Mouse (Mus musculus) retina, postnatal 7 days (tissue): ENCODE results near the gene Gm26661.

Experiments
- DNase-seq: peaks from one replicate; pipeline ENCODE4 v3.0.0-alpha.2; 2012; ENCODE audit warnings: low read depth, low spot score

Gene Gm26661

DNA sequence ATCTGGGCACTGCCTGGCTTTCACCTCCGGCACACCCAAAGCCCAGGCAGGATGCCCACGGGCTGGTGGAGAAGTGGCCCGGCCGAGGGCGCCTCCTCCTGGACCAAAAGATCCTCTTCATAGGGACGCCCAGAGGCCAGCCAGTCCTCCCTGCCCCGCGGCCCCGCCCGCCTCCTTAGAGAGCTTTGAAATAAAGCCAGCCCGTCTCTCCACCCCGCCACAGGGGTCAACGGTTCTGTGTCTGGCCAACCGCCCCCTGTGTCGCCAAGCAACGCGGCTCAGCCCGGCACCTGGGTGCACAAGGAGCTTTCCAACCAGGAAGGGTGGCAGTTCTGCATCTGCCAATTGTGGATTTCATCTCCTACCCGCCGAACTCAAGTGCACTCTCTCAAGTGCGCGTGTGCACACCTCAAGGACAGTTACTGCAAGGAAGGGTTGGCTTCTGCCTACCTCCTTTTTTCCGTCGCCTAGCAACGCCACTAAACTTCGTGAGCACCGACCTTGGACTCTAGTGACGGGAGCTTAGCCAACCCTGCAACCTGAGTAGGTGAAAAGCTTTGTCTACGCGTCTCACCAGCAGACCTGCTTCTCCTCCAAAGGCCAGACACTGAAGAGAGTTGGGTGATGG is at the start of gene Gm26661:
Gene Gm26661 (plus strand): TSS at position 56 of the 628 bp plus-strand sequence.
- DNase-seq: peak; percentile 33

DNA sequence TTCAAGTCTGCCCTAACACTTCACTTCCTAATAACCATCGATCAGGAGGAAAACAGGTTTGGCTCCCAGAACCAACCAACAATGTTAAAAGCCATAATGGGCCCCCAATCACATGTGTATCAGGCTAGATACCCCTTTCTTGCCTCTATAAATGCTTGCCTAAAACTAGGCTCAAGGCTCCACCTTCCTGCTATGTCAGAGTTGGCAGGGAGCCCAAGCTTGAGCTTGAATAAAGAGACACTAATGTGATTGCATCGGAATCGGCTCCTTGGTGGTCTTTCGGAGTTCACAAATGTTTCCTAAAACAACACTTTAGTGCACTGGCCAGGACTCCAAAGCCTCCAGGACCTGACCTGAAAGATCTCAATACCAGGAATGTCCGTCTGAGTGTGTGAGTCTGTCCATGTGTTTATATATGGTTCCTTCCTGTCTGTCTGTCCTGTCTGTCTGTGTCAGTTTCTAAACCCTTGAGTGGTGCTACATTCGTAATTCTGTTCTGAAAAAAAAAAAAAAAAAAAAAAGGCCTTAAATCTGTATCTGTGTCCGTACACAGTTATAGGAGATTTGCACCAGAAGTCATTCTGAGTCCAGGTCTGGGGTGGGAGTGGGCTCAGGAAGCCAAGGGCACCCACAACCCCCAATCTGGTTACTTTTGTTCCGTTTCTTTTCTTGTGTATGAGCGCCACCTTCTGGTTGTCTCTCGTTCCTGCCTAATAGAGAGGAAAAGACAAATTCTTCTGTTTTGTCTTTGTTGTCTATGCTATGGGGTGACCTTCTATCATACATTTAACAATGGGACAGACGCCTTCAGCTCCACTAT is 42.2 kb upstream of the Gm26661 start:
- DNase-seq: peak; percentile 60

DNA sequence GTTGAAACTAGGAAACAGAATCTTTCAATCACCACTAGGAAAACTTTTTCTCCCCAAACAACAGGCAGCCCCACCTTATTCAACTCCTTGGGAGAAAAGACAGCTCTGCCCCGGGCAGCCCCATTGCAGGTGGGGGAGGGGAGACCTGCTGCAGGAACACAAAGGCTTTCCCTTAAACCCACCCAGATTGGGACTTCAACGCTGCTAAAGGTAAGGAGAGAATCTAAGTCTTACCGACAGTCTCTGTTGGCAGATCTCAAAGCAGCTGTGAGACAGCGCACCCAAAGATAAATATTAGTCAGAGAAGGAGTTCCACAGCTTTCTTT is 41.7 kb upstream of the Gm26661 start:
- DNase-seq: no peak

DNA sequence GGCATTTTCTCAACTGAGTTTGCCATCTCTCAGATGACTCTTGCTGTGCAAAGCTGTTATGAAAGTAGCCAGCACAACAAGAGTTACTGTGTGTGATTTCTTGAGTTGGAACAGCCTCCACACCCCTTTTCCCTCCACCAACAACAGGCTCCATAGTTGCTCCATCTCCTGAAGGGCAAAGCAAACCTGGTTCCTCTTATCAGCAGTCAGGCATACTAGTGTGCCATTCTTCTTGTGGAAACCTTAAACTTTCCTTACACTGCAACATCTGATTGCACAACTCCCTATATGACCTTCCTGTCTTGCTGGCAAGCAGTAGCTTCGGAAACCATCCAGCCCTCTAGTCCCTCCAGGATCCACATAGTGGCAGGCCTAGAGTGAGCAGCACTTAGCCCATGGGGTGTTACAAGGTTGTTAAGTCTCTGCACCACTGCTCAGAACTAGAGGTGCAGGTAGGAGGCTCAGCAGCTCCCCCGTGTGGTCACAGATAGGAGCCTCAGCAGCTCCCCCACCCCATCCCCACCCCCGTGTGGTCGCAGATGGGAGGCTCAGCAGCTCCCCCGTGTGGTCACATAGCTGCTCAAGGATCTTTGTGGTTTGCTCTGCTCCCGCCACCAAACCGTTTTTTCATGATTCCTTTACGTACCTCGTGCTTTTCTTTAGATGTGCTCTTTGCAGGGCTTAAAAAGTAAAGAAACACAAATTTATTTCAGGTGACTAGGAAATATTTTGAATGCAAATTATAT is 25.6 kb upstream of the Gm26661 start:
- DNase-seq: peak; percentile 79

DNA sequence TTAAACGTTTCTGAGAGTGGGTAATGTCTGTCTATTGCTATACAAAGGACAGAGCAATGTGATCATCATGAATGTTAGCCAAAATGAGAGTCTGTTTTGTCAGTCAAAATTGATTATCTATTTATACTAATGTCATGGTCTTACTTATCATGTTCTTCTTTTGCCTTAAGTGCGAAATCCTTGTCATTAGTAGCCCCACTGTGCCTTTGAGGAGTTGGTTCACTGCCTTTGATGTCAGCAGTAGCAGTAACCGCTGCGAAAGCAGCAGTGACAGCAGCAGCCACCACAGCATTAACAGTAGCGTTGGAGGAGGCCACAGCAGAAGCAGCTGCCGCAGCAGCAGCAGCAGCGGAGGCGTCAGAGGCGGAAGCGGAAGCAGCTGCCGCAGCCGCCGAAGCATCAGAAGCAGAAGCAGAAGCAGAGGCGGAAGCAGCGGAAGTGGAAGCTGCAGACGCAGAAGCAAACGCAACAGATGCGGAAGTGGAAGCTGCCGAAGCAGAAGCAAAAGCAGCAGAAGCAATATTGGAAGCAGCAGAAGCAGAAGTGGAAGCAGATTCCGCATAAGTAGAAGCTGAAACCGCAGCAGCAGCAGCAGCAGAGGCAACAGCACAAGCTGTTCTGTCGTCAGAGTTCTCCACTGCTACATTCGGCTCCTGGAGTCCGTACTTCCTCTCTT is 17.5 kb upstream of the Gm26661 start:
- DNase-seq: peak; percentile 27

DNA sequence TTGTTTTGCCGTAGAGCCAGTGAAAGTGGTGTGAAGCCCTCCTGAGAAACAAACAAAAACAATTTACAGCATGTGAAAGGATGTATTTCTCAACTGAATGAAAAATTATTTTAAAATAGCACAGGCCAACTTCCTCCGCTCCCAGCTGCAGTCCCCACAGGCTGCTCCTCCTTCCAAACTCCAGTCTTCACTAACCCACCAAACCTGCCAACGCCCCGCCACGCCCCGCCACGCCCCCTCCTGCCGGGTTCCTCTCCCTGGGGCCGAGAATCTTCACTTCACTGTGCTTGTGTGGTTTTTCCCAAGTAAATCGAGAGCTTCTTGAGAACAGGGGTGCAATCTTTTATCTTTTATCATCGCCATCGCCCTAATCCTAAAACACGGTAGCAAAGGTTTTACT is 5.3 kb upstream of the Gm26661 start:
- no peak for DNase-seq

DNA sequence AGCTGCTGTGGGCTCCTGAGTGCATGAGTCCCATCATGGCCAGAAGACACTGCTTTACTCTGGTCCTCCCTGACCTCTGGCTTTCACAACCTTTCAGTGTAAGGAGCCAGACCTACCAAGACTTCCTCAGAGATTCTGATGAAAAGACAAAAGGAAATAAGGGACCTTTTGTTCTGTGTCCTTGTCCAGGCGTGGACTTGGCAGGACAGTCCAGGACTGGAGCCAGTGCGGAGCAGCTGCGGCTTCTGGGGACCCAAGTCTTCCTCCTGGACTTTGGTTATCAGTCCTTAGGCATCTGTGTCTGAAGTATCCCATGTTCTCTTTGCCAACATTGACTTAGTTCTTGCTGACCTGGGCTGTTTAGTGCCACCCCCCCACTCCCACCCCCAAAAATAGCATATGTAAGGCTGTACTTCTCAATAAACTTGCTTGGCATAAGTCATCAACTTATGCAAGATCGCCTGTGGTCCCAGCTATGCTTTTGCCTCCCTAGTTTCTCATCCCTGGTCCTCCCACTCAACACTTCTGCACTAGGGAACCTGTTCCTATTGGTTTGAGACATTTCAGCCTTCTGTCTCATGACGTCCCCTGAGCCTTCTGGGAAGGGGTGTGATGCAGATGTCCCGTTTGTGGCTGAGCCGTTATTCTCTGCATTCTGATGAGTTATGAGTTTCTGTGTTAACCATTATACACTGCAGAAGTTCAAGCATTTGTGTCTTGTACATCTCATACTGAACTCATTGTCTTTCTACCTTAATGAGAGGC is 1.9 kb upstream of the Gm26661 start:
- DNase-seq: no peak

DNA sequence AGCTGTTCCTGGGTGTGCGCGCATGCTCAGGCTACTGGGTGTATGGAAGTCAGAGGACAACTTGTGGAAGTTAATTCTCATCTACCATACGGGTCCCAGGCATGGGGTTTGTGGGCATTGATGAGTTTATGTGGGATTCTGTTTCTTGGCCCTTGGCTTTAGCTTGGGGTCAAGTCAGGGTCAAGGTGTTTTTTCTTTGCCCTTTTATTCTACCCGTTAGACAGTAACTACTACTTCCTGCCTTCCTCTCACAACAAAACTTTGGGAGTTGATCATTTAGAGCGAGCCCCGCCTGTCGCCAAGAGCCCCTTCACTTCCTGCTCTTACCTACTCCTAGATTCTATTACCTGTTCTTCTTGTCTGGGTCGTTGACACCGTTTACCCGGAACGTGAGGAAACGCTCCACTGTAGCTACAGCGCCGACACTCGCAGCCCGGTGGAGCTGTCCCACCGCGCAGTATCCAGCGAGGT is 291 bp upstream of the Gm26661 start:
- no peak for DNase-seq

DNA sequence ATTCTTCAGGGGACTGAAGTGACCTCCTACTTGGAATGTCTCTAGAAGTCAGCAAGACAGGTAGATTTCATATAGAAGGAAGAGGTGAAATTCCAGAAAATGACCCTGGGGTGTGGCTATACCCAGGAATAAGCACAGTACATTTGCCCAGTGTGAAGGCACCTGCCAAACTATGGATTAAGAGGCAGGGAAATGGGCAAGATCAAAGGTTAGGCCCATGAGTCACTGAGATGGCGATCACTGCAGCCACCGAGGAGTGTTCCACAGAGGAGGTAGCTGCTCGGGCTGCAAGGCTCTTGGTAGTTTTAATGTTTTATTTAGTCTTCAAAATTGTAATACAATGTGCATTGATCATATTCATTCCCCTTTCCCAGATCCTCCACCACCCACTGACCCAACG is 4.6 kb downstream of the Gm26661 start:
- DNase-seq: no peak

DNA sequence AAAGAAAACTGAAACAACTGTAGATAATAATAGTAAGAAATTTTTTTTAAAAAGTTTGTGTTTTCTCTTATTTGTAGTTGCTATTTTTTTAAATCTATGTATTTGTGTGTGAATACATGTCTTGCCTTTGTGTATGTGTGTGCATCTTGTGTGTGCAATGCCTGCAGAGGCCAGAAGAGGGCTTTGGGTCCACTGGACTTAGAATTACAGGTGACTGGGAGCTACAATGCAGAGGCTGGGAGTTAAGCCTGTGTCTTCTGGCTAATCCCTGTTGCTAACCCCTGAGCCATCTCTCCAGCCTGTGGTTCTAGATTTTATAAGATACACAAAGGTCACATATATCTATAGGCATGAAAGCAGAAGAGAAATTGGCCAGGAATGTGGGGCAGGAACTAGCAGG is 9.2 kb downstream of the Gm26661 start:
- no peak for DNase-seq

DNA sequence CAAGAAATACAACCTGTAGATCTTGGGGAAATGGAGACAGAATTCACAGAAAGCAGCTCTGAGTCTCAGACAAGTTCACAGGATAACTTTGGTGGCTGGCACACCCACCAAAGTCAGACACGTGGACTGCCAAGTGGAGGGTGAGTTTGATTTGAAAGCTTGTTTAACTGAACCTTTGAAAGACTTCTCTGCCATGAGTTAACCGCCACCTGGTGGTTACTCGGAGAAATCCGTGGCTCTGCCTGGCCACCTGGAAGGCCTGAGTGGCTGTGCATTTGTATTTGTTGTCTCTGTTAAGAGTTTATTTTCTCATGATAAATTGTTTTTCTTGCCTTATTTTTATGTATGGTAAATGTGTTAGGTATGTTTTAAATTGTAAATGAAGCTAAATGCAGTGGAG is 10.4 kb downstream of the Gm26661 start:
- DNase-seq: no peak

DNA sequence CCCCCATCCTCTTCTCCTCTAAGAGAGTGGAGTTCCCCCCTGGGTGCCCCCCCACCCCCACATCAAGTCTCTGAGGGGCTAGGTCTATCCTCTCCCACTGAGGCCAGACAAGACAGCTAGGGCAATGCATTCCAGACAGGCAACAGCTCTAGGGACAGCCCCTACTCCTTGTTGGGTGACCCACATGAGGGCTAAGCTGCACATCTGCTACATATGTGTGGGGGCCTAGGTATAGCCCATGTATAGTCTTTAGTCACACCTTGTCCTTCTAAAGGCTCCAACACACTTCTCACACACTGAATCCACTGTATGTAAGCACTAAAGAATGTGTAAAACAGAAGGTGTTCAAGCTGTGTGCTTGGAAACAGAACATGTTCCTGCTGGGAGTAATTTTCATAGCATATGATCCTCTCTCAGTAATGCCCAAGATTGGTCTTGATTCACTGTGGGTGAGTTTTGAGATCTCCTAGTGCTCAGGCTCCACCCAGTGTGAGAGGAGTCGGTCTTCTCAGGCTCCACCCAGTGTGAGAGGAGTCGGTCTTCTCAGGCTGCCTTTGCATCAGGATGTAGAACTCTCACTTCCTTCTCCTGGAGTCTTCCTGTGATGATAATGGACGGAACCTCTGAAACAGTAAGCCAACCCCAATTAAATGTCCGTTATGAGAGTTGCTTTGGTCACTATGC is 12.6 kb downstream of the Gm26661 start:
- no peak for DNase-seq

DNA sequence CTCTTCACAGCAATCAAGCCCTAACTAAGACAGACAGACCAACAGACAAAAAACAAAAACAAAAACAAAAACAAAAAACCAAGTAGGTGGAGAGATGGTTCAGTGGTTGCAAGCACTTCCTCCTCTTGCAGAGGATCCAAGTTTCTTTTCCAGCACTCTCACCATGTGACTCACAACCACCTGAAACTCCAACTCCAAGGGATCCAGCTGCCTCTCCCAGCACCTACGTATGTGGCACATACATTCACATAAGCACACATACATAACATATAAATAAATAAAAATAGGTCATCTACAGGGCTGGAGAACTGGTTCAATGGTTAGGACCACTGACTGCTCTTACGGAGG is 13.1 kb downstream of the Gm26661 start:
- no peak for DNase-seq

DNA sequence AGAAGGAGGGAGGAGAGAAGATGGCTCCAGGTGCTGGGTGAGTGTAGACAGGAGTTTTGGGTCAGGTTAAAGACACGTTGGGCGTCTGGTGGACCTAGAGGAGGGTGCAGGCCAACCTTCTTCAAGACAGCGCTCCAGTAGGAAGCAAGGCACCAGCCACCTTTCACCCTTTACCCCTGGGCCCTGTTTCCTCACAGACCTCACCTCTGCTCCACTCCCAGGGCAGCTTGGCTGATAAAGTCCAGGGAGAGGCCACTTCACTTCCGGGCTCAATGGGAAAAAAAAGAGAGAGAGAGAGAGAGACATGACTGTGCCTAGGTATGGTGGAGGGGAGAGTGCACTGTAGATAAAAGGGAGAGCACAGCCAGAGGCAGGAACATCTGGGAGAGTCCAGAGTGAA is 16.3 kb downstream of the Gm26661 start:
- DNase-seq: no peak

DNA sequence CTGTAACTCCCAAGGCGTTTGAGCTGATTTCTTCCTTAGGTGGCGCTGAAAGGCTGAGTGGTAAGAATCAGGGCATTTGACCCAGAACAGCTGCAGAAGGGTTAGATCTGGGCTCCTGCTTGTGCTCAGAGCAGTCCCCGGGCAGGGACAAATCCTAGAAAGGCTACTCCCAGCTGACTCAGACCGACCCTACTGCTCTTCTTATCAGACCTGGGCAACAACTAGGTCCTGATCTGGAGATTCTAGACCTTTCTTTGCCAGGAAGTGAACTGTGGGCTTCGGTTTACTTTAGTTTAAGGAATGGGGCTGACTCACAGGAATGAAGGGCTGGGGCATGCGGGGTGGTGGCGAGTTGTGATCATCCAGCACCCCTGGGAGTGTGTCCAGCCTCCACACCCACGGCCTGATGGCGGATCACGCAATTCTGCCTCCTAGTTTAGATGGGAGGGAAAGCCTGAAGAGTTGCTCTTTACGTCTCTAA is 17.2 kb downstream of the Gm26661 start:
- no peak for DNase-seq

DNA sequence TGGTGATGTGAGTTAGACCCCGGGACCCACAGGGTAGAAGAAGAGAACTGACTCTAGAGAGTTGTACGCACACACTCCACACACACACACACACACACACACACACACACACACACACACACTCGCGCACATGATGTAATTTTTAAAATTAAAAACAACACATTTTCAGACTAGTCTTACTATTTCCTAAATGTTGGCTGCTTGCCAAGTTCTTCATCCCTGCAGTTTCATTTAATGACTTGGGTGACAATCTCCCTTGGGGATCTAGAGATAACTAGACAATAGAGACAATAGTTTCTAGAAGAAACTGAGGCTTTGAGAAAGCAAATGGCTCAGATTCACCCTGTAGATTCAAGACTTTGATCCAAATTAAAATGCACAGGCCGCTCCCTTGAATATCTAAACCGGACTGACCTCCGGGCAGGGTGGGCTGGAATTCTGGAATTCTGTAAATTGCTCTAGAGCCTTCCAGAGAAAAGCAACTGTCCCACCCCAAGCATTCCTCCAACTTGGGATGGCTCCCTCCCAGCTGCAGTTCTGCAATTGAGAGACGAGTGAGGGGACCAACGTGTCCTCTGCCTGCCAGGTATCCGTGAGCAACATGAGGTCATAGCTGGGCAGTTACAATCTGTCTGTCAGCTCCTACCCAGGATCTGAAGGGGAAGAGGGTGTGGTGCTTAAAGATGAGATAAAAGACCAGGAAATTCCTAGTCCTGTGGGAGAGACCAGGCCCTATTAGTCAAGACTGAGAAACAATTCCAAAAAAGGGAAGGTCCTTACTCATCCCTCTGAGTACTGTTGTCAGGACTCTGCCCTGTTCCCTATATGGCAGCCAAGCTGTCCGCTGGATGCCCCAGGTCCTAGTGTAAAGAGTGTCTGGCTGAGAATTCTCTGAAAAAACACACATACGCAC is 17.9 kb downstream of the Gm26661 start:
- DNase-seq: no peak

DNA sequence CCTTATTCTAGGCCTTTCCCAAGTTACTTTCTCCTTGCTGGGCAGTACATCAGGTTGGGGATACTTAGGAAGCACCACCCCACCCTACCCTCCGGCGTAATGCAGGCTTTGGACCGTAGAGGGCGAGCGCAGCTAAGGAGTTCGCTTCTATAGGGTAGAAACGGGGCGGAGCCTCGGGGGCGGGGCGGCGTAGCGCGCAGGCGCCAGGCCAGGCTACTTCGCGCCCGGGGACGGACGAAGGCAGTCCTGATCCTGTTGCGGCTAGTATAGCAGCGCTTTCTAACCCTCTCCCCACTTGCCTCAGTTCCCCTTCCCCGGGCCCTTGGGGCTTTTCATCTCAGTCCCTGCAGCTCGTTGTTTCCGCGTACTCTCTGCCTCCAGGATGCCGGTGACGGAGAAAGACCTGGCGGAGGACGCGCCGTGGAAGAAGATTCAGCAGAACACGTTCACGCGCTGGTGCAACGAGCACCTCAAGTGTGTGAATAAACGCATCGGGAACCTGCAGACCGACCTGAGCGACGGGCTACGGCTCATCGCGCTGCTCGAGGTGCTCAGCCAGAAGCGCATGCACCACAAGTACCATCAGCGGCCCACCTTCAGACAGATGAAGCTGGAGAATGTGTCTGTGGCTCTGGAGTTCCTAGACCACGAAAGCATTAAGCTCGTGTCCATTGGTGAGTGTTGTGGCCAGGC is 26.5 kb downstream of the Gm26661 start, which contains the start of gene Flnb:
Gene Flnb (plus strand): TSS at position 188 of the 693 bp plus-strand sequence.
- DNase-seq: peak; percentile 89

DNA sequence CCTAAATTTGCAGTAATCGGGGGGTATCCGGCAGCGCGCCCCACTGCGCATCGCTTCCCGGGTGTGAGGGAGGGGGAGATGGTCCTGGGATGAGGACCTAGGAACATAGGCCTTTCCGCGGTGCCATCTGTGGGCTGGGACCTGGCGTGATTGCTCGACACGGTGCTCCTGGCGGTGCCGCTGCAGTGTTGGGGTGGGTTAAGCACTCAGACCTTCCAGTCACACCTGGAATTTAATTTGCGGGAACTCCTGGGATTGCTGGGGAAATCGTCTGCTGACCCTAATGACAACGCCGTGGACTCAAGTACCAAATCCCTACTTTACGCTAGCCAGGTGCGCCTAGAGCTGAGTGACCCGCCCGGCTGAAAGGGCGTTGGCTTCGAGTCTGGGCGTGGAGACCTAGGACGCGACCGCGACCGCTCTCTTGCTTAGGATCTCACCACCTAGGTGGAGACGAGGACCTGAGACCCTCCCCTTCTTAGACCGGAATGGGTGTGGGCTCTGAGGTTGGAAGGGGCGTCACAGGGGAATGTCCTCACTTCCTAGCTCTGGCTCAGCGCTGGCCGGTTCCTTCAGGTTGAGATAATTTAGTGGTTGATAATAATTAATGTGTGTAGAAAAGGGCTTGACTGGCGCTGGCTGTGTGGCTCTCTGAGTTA is 27.2 kb downstream of the Gm26661 start:
- no peak for DNase-seq
